9 mouse cellular contexts compared by ENCODE assay signal in genomic region chr7:78913649-78914544, GRCm38 (mm10). TPM values are rescaled to one million over a fixed set of nuclear protein-coding genes. Genes with fewer than 3 reads are reported as not detected.
DNase-seq lines count a peak whose midpoint lies in the region; ATAC-seq lines count a peak whose summit lies in the region.
"Had no signal": no experiment of that assay in that cellular context is flagged by ENCODE, and none has a peak within 500 bp of the region (broad histone marks: within the 10 kb centered on the region; RNA-seq: fewer than 3 reads in every experiment).

No protein-coding gene starts in this region.

- peaks cover 21% of the 10 kb centered on the region for H3K4me1 ChIP-seq in kidney, embryonic 15.5 days
- H3K4me1 ChIP-seq in heart, embryonic 11.5 days (ENCODE audit: control insufficient read depth, insufficient read depth, low read length): peaks cover 4% of the 10 kb centered on the region; the same call in 1 of the 2 replicates
- H3K4me1 ChIP-seq in liver, embryonic 13.5 days (replicated peaks): peaks cover 58% of the 10 kb centered on the region

- WGBS in kidney, embryonic 15.5 days: 67% methylated on average over 19 of the region's 19 CpGs
- 69% methylated on average over 19 of the region's 19 CpGs for WGBS in heart, embryonic 11.5 days (ENCODE audit: insufficient replicate concordance)
- WGBS in liver, embryonic 13.5 days (ENCODE audit: insufficient replicate concordance): 35% methylated on average over 19 of the region's 19 CpGs

- DNase-seq in kidney, adult 9 months: no peak
- DNase-seq in adipocyte (ENCODE audit: low spot score): peak; percentile 82
- peak; percentile 70 for DNase-seq in liver, embryonic 13.5 days
- peak; percentile 58 for DNase-seq in skeletal muscle tissue, adult 2 months (ENCODE audit: low read depth, low spot score)
- DNase-seq in frontal cortex, postnatal 14 days (ENCODE audit: low spot score in 2 of 2): no peak
- DNase-seq in right cerebral cortex, postnatal 25 days: no peak

- H3K9me3 ChIP-seq in kidney, embryonic 15.5 days (replicated peaks): no peaks in the 10 kb centered on the region
- no peaks in the 10 kb centered on the region for H3K9me3 ChIP-seq in heart, embryonic 11.5 days (replicated peaks; ENCODE audit: control insufficient read depth, low read length)
- no peaks in the 10 kb centered on the region for H3K9me3 ChIP-seq in liver, embryonic 13.5 days (replicated peaks)
- H3K9me3 ChIP-seq: embryonic facial prominence, embryonic 13.5 days had no signal

- H3K27ac ChIP-seq in kidney, embryonic 15.5 days: no peak overlapping the region
- no peak overlapping the region for H3K27ac ChIP-seq in heart, embryonic 11.5 days (ENCODE audit: low read depth, low read length)
- peak overlapping the region; percentile 87 for H3K27ac ChIP-seq in liver, embryonic 13.5 days
- H3K27ac ChIP-seq: embryonic facial prominence, embryonic 13.5 days had no signal

- peak; percentile 74 for ATAC-seq in kidney, embryonic 15.5 days (replicated peaks; ENCODE audit: low FRiP score)
- ATAC-seq in heart, embryonic 11.5 days (replicated peaks; ENCODE audit: insufficient number of reproducible peaks, low FRiP score, low TSS enrichment): 0 out of 2 replicates have a peak, but pooled peaks have one; percentile 5
- ATAC-seq in liver, embryonic 13.5 days (ENCODE audit: low read depth): peak; percentile 94

- H3K4me3 ChIP-seq in kidney, embryonic 15.5 days (replicated peaks): no peak overlapping the region
- no peak overlapping the region for H3K4me3 ChIP-seq in heart, embryonic 11.5 days (ENCODE audit: low read depth, low read length)
- peak overlapping the region; percentile 64 for H3K4me3 ChIP-seq in liver, embryonic 13.5 days (replicated peaks)
- H3K4me3 ChIP-seq: embryonic facial prominence, embryonic 13.5 days had no signal

- peak overlapping the region; percentile 30; the same call in 1 of the 2 replicates for H3K4me2 ChIP-seq in kidney, embryonic 15.5 days
- H3K4me2 ChIP-seq in heart, embryonic 11.5 days: peak overlapping the region; percentile 22; the same call in 1 of the 2 replicates
- H3K4me2 ChIP-seq in liver, embryonic 13.5 days: peak overlapping the region; percentile 89
- H3K4me2 ChIP-seq: embryonic facial prominence, embryonic 13.5 days had no signal

- H3K36me3 ChIP-seq in kidney, embryonic 15.5 days: peaks cover 12% of the 10 kb centered on the region
- H3K36me3 ChIP-seq in heart, embryonic 11.5 days (ENCODE audit: control insufficient read depth, insufficient read depth, low read length): no peaks in the 10 kb centered on the region
- H3K36me3 ChIP-seq in liver, embryonic 13.5 days: peaks cover 11% of the 10 kb centered on the region
- H3K36me3 ChIP-seq: embryonic facial prominence, embryonic 13.5 days had no signal

- no peak overlapping the region for H3K9ac ChIP-seq in kidney, embryonic 15.5 days
- no peak overlapping the region for H3K9ac ChIP-seq in heart, embryonic 11.5 days (ENCODE audit: low read depth, low read length)
- H3K9ac ChIP-seq in liver, embryonic 13.5 days: peak overlapping the region; percentile 76
- H3K9ac ChIP-seq: embryonic facial prominence, embryonic 13.5 days had no signal

- no peaks in the 10 kb centered on the region for H3K27me3 ChIP-seq in kidney, embryonic 15.5 days
- no peaks in the 10 kb centered on the region for H3K27me3 ChIP-seq in heart, embryonic 11.5 days (ENCODE audit: control insufficient read depth, insufficient read depth, low read length)
- H3K27me3 ChIP-seq in liver, embryonic 13.5 days: no peaks in the 10 kb centered on the region
- H3K27me3 ChIP-seq: embryonic facial prominence, embryonic 13.5 days had no signal

RNA-seq across cellular contexts. Expression of gene Isg20, which starts 0.7 kb away (rescaled TPM):
- polyA plus RNA-seq in kidney, embryonic 15.5 days (2015; fragmentation: Nextera tagmentation; extraction: Ambion mirVana): 1.9 and 4.6 TPM in 2 replicates
- 0.54 and 1.2 TPM in 2 replicates for polyA plus RNA-seq in heart, embryonic 11.5 days (2014; fragmentation: Nextera tagmentation; extraction: Ambion mirVana)
- polyA plus RNA-seq in liver, embryonic 13.5 days (2015; fragmentation: Nextera tagmentation; extraction: Ambion mirVana): 21.6 and 26.2 TPM in 2 replicates

RNA-seq across cellular contexts. Expression of gene Aen, which starts 18.2 kb away (rescaled TPM):
- polyA plus RNA-seq in kidney, embryonic 15.5 days (2015; fragmentation: Nextera tagmentation; extraction: Ambion mirVana): 47.1 and 47.9 TPM in 2 replicates
- polyA plus RNA-seq in heart, embryonic 11.5 days (2014; fragmentation: Nextera tagmentation; extraction: Ambion mirVana): 27.5 and 33.8 TPM in 2 replicates
- polyA plus RNA-seq in liver, embryonic 13.5 days (2015; fragmentation: Nextera tagmentation; extraction: Ambion mirVana): 27.4 and 28.1 TPM in 2 replicates

Comparison
In these comparisons a context has a peak if more than half of its experiments do, and no peak if none do; other contexts are left out.
1. ATAC-seq: peak in every context shown above with its lines; median percentile 94 in liver, embryonic 13.5 days; 74 in kidney, embryonic 15.5 days; 5 in heart, embryonic 11.5 days.
2. H3K4me2 ChIP-seq: peak in every context shown above with its lines; median percentile 89 in liver, embryonic 13.5 days; 30 in kidney, embryonic 15.5 days; 22 in heart, embryonic 11.5 days.
3. DNase-seq: peak in adipocyte (single experiment), liver, embryonic 13.5 days (single experiment) and skeletal muscle tissue, adult 2 months (single experiment); none in kidney, adult 9 months (single experiment), frontal cortex, postnatal 14 days (0 of 2) and right cerebral cortex, postnatal 25 days (single experiment).